Mouse (Mus musculus) embryonic fibroblast, embryonic 13.5 days (primary cell): ENCODE data around the gene Flot1.

Source experiments
- CTCF ChIP-seq: IDR thresholded peaks from 2 replicates; pipeline ENCODE4 v1.5.1; 2011; ENCODE audit warnings: mild to moderate bottlenecking, control low read depth, low read length, moderate library complexity, borderline replicate concordance; ENCODE audit not compliant: insufficient read depth
- POLR2A ChIP-seq: IDR thresholded peaks from 2 replicates; pipeline ENCODE4 v1.6.1; 2011; ENCODE audit warnings: low read depth, mild to moderate bottlenecking, control low read depth, low read length, moderate library complexity

DNA sequence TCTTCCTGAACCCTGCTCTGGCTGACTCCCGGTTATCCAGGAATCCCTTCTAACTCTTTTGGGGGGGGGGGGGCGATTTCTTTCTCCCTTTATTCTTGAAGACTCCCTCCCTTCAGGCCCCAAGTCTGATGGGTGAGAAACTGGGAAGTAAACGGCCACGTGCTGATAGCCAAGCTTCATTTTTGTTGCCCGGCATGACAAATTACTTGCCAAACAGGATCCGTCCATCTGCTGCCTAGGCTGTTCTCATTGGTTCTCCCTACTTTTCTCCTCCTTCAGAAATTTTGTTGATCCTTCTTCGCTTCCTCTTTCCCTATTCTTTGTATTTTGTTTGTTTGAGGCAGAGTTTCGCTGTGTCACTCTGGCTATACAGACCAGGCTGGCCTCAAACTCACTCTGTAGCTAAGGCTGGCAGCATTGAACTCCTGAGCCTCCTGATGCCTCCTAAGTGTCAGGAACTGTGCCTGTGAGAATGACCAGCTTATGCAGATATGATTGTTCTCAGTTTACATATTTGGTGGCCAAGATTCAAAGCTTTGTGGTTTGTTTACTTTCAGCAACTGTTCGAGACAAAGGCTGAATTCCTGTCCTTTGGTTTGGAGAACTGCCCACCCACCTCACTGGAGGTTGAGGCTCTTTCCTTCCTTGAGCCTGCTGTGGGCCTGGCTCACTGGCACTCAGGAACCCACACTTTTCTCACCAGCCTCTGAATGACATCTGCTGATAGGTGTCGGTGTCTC lies 43.4 kb upstream of the Flot1 start:
- no peak for TF ChIP-seq CTCF
- no peak for TF ChIP-seq POLR2A
